Mouse (Mus musculus): ENCODE results near the gene Lepr.
A peak's percentile ranks its signal among the peaks of the same experiment; 100 is the strongest.
"Not testable (repeated sequence)": the region's sequence is repeated elsewhere in the genome, so short reads cannot be mapped to it uniquely, and the experiment has no call there.

Gene Lepr

DNA sequence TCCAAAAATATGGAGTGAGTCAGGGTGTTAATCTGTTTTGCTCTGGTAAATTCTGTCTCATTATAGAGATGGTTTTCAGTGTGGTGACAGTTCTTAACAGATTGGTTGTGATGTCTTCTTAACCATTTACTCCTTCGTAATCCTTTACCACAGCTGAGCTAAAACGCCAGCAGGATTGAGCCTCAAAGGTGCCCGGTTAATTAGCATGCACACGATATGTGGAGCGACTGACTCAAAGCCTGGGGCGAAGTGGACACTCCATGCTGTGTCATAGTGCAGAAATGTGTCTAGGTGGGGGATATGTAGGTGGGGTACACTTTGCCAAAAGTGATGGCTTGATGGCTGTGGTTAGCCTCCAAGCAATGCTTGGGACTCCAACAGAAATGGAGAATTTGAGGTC is 1.4 kb upstream of the Lepr start:
- no peak for ATAC-seq (ENCODE audit: low TSS enrichment)

DNA sequence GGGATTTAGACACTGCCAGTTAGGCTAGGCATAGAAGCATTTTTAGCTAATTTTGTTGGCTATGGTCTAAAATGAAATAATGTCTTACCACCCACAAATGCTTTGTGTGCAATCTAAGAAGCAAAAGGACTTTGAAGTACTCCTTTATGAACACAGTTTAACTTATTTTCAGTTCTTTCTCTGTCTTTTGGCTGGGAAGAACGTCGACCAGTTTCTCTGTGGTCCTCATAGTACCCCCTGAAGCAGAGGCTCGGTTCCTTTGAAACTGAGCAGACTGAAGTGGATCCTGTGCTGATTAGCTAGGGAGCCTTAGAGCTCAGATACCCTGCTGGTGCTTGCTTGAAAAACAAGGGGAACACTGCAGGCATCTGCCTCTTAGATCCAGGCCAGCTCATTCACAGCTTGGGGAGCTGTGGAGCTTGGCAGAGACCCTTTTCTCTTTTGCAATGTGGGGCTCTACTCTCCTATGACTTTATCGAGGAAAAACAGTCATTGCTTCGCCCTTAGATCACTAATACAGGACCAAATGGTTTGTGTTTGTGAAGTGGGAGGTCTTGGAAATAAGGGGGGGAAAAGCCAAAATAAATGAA is 1.9 kb downstream of the Lepr start:
- ATAC-seq (ENCODE audit: low TSS enrichment), result peak; percentile 88

DNA sequence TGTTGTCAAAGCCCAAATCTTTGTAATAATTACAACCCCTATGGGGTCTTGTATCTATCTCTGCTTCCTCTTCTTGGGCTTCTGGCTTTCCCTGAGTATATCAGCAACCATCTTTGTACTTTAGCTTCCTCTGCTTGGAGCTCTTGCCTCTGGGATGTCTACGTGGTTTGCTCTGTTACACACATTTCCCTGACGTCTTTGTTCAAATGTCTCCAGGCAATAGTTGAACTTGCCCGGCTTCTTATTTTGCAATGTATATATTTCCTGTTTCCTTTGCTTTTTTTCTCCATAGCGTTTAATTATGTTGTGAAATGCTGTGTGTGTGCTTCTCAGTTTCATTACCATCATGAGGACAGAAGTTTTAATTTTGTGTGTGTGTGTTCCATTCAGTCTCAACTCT is 4.5 kb downstream of the Lepr start:
- no peak for ATAC-seq (ENCODE audit: low TSS enrichment)

DNA sequence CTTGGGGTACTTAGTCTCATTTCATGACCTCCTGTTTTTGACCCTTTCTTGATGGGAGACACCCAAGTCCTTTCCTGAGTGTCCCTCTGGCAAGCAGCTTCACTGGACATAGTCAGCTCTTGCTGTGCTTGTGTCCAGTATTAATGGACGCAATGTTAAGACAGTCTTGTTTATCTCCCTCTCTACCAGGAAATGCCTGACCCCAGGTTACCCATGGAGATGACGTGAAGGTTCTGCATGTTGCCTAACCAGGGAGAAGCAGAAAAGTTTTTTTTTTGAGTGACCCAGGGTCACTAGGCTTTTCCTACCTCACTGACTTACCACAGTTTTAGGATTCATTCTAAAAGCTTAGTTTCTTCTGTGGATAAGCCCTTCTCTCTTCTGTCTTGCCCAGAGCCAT is 24.8 kb downstream of the Lepr start:
- ATAC-seq (ENCODE audit: low TSS enrichment), result no peak

DNA sequence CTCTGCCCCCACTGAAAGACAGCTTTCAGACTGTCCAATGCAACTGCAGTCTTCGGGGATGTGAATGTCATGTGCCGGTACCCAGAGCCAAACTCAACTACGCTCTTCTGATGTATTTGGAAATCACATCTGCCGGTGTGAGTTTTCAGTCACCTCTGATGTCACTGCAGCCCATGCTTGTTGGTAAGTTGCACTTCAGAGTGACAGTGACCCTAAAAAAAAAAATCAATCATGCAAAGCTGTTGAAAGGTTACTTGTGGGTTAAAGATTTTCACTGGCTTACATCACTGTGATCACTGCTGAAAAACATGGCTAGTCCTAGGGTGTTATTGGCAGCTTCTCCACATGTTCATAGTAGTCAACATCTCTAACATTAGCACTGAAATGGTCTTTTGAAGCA is 28.3 kb downstream of the Lepr start:
- ATAC-seq (ENCODE audit: low TSS enrichment), result no peak

DNA sequence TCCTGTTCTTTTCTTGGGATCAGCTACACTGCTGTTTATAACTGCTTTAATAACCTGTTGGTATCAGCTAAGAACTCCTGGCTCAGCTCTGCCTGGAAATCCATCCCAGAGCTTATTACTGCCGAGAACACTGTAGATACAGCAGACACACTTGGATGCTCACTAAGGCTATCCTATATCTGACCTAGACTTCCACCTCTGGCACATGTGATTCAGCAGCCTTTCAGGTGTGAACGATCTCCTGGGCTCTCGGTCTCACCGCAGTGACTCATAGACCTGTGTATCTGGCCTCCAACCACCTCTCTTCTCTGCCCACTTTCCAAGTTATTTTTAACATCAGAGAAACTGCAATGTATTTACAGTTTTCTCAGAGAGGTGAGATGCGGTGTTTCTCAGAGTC is 43.3 kb downstream of the Lepr start:
- ATAC-seq (ENCODE audit: low TSS enrichment), result no peak

- ATAC-seq (ENCODE audit: low TSS enrichment), result not testable (repeated sequence)
These were observed 126.7 kb downstream of the Lepr start, which contains the start of gene B020004J07Rik for GRCm38 (mm10) chr4:101843923-101844322. TSS of gene B020004J07Rik (minus strand) at chr4:101844023.

GRCm38 (mm10) chr4:101850908-101851307 is 133.7 kb downstream of the Lepr start:
- ATAC-seq (ENCODE audit: low TSS enrichment), result no peak

- ATAC-seq (ENCODE audit: low TSS enrichment), result peak; percentile 72; the same call in 1 of the 2 replicates
These were observed 143.7 kb downstream of the Lepr start for GRCm38 (mm10) chr4:101860873-101861272.

- no peak for ATAC-seq (ENCODE audit: low TSS enrichment)
These were observed 145.1 kb downstream of the Lepr start for GRCm38 (mm10) chr4:101862289-101862688.

Data from frontal cortex, adult (tissue).